Mouse (Mus musculus) retina, postnatal 1 day (tissue): ENCODE measurements around the gene Mrgprb2.

Source experiments
- DNase-seq: peaks from one replicate; pipeline ENCODE4 v3.0.0-alpha.2; 2012

The Mrgprb2 gene

GRCm38 (mm10) chr7:48557986-48558385 lies at the start of gene Mrgprb2:
Gene Mrgprb2, minus strand, starts transcription at chr7:48558086.
- DNase-seq = no peak
